Mouse (Mus musculus) gastrocnemius, postnatal 14 days (tissue): Measurements from ENCODE around the gene Cd79b. TPM values are rescaled to one million over a fixed set of nuclear protein-coding genes. Genes with fewer than 3 reads are reported as not detected.

Experiments
- DNase-seq: peaks from one replicate; pipeline ENCODE4 v3.0.0; 2021; ENCODE audit warnings: mixed read lengths
- intact Hi-C: fragments of 180-260 bp; cut with DNase I; formaldehyde crosslinking; loops from one replicate; pipeline ENCODE4 v1.15.1; 2025; ENCODE audit warnings: low total_unique reads
- total RNA-seq, 2 experiments: library from RNA; stranded (reverse); gene quantifications; 2 replicates each; pipeline ENCODE4 v1.2.3; 2021

The Cd79b gene
- total RNA-seq, 2 experiments from 2014 or later, result 1.0 to 1.1 TPM

DNA sequence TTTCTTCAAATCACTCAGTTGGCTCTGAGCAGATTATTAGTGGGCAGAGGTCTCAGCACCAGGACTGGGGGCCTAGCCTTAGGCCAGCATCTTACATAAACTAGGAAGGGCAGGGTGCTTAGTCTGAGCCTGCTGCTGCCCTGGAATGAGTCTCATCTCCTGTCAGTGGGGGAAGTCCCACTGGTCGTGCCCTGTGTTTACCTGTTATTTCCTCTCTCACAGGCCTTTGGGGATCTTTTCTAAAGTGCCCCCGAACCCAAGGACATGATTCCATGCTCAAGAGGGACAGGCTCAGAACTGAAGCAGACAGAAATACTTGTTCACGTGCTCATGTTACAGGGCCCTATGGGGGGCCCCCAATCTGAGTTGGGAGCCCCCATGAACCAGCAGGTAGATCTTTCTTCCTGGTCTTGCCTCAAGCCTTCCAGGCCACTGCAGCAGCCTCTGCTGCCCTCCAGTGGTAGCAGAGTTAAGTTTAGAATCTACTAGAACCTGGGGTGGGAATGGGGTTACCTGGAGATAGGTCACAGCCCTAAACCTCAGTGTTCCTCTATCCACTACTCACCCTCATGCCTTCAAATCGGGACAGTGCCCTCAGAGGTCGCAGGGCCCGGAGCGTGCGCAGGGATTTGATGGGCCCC, 11.1 kb upstream of the Cd79b start:
- DNase-seq, result peak; percentile 55
- intact Hi-C loops, result no loop called here

DNA sequence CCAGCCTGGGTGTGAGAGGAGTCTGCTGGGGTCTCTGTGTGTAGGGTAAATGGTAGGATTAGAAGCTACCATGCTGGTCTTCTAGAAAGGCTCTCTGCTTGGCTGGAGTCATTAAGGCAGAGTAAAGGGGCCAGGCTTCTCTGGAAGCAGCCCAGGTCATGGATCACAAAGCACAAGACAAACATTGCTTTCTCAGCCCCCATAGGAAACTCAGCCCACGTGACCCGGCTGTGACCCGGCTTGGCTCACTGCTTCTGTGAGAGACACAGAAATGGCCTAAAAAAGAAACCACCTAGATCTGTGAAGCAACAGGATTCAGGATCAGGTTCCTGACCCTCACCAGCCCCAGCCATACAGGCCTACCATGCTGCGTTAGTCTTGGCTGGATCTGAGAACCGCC, 10.3 kb upstream of the Cd79b start:
- DNase-seq, result no peak
- intact Hi-C loops, result no loop called here

DNA sequence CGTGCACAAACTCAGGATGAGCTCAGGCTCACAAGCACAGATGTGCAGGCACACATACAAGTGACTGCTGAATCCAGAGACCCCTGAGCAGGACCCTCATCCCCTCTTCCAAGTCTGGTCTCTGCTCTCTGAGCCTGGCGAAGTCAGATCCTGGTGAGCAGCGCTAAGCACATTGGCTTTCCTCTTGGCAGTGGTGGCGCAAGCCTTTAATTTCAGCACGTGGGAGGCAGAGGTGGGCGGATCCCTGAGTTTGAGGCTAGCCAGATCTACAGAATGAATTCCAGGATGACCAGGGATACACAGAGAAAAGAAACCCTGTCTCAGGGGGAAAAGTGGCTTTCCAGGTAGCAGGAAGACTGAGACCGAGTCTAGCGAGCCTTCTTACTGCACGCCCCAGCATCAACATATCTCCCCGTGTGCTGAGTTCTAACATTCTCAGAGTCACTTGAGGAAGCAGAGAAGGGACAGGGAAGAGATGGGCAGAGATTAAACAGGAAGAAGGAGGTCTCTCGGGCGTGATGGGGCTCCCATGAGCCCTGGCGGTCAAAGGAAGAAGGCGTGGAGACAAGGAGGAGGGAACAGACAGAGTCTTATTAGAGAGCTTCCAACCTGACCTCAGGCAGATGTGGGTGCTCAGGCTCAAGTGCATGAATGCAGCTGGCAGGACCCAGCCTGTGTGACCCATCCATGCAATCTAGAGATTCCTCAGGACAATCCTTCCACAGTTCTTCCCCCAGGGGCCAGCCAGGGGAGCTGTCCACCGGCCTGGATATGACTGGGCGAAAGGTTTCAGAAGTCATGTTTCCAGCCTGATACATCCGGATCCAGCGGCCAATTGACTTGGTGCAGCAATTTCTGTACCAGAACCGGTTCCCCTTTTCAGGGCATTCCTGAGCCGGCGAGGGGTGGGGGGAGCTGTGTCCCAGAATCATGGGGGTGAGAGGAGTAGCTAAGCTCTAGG, 4.1 kb upstream of the Cd79b start:
- intact Hi-C loops, result no loop called here
- no peak for DNase-seq

DNA sequence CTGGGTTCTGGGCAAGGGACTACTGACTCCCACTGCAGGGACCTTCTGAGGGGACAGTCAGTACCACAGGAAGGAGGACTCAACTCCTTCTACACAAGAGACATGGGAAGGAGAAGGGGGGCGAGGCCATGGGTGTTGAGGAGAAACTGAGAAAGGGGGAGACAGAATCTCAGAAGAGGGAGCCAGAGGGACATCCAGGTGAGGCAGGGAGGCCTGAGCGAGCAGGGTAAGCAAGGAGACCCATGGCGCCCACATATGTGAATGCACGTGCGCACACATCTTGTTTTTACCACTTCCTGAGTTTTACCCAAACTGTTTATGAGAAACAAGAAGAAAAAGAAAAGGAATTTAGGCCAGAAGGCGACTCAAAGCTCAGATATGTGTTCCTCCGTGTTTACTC, 3.2 kb upstream of the Cd79b start:
- intact Hi-C loops, result no loop called here
- no peak for DNase-seq

DNA sequence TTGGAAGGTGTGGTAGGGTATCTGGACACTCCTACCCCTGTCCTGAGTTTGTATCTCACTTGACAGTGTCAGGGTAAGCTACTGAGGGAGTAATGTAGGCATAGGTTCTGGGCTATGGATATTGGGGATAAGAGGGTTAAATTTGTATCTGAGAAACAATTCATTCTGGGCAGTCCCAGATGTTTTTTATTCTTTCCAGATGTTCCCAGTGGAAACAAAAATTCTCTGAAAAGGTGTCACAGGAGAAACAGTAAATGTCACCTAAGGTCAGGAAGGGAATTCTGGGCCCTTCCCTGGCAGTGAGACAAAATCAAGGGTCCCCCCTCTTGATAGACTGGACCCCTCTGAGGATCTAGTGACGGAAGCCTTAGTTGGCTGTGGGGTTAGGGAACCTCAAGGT, 1.9 kb upstream of the Cd79b start:
- intact Hi-C loops, result no loop called here
- DNase-seq, result no peak

DNA sequence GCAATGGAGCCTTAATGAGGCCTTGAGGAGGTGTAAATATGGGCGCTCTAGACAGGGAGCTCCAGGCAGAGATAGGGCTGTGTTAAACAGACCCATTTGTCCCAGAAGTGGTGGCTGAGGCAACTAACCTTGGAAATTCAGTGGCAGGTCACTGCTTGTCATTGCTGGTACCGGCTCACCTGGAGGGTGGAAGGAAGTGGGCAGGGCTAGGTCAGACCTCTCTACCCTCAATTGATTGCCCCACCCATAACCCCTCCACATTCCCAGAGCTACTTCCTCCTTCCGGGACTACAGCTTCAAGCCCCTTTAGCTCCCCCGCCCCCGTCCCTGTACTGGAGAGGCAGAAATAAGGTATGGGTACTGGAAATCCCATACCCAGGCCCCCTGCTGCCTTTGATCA, 1.0 kb downstream of the Cd79b start:
- intact Hi-C loops, result no loop called here
- no peak for DNase-seq

DNA sequence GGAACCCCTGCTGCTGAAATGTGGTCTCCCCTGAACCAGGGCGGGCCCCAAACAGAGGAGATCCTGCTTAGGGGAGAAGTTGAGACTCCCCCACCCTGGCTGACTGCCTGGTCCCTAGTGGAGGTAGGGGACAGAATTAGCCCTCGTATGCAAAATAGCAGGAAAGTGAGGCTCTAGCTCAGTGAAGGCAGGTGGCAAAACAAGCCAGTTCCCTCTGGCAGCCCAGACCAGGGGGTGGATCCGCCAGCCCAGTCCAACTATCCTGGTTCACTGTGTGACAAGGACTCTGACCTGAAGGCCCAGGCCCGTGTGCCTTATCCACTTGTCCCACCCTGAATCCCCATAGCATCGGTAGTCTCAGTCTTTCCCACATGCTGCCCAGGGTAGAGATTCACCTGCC, 4.4 kb downstream of the Cd79b start:
- intact Hi-C loops, result no loop called here
- no peak for DNase-seq

DNA sequence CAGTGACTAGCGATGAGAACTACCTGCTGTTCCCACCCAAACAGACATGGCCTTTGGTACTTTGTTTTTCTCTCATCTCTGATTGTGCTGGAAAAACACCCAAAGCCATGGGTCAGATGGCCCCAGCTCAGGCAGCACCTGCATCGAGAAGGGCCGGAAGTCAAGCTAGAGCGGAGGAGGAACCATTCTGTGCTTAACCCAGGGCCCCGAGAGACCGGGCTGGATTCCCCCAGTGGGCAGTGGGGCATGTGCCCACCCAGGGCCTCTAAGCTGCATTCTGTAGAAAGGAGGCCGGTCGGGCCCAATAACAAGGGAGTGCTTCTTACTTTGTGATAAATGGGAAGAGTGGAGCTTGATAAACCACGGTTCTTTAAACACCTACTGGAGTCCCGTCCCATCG, 6.4 kb downstream of the Cd79b start:
- intact Hi-C loops, result no loop called here
- DNase-seq, result no peak

DNA sequence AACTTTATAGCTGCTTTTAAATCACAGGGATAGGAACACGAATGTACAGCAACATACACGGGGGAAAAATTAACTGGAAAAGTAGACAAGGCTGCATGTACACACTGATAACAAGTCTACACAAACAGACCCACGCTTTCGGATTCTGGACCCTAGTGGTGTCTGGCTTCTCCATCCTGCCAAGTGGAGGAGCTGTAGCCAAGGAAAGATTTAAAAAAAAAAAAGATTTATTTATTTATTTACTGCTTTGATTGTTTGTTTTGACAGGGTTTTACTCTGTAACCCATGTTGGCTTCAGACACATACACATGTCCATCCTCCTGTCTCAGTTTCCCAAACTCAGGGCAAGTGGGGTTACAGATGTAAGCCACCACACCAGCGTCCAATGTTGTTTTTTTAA, 7.1 kb downstream of the Cd79b start:
- DNase-seq, result no peak
- intact Hi-C loops, result no loop called here

DNA sequence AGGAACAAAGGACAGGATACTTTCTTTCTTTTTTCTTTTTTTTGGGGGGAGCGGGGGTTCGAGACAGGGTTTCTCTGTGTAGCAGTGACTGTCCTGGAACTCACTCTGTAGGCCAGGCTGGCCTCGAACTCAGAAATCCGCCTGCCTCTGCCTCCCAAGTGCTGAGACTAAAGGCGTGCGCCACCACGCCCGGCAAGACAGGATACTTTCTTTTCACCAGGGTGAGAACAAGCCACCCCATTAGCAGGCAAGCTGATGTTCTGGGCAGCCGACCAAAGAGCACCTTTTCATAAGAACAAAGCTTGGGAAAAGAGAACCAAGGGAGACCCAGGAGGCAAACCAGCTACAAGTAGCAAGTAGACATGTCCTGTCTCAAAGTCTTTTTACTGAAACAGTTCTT, 7.8 kb downstream of the Cd79b start:
- intact Hi-C loops, result no loop called here
- DNase-seq, result no peak

DNA sequence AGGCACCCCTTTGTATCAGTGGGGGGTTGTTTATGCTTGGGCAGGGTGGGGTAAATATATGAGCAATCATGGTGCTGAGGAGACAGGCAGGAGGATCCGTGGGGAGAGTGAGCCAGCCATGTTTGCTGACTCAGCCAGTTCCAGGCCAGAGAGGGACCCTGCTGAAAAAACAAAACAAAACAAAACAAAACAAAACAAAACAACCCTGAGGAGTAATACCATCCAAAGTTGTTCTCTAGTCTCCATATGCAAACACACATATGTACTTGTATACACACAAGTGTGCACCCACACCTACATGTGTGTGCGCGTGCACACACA, 8.5 kb downstream of the Cd79b start:
- intact Hi-C loops, result no loop called here

DNA sequence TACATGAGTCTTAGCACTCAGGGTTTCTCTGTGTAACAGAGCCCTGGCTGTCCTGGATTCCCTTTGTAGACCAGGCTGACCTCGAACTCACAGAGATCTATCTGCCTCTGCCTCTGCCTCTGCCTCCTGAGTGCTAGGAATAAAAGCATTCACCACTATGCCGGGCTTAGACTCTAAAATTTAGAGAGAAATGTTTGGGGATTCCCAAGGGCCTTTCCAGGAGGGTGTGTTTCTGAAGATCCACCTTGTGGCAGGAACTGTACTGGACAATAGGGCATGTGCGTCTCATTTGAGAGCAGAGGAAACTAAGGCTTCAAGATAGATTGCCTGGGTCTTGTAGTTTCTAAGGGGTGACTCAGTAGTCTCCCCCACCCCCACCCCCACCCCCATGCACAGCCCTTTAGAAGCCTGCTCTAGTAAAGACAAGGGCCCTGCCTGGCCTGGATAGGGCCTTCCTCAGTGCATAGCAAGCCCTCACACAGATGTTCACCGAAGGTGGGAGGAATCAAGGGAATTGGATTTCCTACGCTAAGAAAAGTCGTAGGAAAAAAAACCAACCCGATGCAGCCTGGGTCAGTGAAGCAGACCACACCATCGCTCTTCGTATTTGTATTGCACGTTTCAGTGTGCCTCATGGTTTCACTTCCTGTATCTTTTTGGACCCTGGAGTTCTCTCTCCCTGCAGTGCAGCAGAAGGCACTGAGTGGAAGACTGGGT, 9.1 kb downstream of the Cd79b start:
- intact Hi-C loops, result no loop called here
- no peak for DNase-seq

More for the DNA sequence above, 8.5 kb downstream of the Cd79b start:
- no peak for DNase-seq

DNA sequence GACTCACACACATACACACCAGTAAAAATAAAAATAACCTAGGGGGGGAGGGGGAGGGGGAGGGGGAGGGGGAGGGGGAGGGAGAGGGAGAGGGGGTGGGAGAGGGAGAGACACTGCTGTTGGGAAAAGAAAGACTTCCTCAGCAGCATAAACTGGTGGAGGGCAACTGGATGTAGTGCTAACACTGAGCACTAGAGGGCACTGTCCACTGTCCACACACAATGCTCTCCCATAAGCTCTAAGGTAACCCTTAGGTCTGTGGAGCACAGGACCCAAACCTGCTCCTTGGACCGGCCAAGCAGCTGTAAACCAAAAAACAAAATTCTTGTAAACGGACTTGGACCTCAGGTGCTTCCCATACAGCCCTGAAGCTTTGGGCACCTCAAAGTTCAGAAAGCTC, 11.9 kb downstream of the Cd79b start:
- intact Hi-C loops, result loop anchor here (2.0 to 5.0 kb wide), 2 partner anchors 64 to 90 kb away; no protein-coding TSS in a partner anchor
- peak; percentile 51 for DNase-seq

DNA sequence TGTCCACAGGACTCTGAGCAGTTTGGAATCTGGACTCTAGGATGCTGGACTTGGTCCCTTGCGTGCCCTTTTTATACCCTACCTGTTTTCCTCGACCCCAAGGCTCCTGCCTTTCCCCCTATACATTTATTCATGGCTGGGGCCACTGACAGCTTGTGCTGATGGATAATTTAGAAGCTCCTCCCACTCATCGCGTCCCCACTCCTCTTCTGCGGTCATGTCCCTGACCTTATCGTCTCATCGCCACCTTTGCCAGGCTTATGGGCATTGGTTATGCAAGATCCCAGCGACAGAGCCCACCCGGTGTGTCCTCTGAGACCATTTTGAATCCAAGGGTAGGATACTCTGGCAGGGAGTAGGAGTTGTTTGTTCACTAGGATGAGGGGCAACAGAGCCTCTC, 12.8 kb downstream of the Cd79b start, which contains the start of gene Gh:
Gene Gh (minus strand): TSS at position 101 of the 400 bp plus-strand sequence.
- no peak for DNase-seq
- intact Hi-C loops, result loop anchor here (2.0 to 5.0 kb wide), 2 partner anchors 65 to 91 kb away; no protein-coding TSS in a partner anchor

DNA sequence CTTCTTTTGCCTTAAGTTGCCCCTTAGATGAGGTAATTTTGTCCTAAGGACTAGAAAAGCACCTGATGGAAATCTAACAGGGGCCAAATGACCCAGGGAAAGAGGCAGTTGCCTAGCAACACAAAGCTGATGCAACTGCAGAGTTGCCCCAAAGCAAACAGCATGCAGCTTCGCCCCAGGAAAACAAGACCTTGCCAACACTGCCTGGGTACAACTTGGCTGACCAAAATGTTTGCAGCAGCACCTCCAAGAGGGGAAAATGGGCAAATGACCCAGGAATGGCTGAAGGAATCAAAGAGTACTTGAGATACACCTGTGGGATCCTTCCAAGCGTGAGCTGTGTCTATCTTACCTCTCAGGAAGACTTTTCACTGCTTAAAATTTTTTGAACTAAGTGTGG, 22.7 kb downstream of the Cd79b start:
- intact Hi-C loops, result no loop called here
- DNase-seq, result no peak

DNA sequence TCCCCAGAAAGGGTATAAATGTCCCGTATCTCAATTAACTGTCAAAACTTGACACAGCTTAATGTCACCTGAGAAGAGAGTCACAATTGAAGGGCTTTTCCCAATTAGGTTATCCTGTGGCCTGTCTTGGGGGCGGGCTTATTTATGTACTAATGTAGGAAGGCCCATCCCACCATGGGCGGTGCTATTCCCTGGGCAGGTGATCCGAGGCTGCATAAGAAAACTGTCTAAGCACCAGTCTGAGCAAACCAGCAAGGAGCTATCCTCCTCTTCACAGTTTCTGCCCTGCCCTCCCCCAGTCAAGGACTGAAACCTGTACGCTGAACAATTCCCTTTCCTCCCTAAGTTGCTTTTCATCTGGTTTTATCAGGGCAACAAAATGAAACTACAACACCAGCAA, 24.2 kb downstream of the Cd79b start:
- intact Hi-C loops, result no loop called here

DNA sequence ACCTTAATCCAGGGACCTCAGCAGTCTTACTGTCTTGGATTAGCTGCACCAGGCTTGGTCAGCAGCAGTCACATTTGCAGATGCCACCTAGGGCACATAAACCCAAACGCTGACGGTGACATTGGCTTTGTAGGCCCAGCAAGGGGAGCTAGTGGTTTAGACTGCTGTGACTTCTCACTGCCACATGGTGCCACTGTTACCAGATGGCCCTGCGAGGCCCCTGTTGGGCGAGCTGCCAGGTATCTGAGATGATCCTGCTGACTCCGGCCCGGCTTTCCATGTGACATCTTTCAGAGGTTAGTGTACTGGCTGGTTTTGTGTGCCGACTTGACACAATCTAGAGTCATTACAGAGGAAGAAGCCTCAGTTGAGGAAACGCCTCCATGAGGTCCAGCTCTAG, 25.2 kb downstream of the Cd79b start:
- peak; percentile 82 for DNase-seq
- intact Hi-C loops, result no loop called here

More for the DNA sequence above, 24.2 kb downstream of the Cd79b start:
- no peak for DNase-seq

DNA sequence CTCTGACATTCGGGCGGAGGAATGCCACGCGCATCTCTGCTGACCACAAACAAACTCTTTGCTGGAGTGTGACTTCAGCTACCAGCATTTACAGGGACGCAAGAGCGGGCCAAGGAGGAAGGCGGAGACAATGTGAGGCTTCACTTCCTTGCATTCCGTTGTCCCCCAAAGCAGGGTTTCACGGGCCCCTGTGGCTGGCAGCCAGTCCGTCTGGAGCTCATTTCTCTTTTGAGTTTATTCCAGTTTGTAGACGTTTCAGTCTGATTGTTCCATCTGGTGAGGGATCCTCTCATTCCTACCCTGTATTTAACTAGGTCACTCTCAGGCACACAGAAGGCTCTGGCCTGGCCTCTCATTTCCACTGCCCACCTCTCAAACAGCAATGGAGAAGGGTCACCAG, 27.6 kb downstream of the Cd79b start:
- intact Hi-C loops, result no loop called here

DNA sequence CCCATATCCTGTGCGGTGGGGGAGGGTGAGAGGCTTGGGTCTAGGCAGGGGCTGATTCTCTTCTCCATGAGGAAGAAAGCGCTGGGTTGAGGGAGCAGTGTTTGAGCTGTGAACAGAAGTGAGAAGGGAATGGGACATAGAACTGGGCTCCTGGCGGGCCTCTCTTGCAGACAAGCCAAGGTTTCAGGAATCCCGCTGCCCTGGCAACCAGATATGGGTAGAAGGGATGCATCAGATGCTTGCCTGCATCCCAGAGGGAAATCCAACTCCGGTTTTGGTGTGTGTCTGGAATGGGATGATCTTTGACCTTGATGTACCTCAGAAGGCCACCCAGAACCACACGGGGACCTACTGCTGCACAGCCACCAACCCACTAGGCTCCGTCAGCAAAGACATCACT, 28.4 kb downstream of the Cd79b start:
- intact Hi-C loops, result no loop called here
- peak; percentile 4 for DNase-seq

More for the DNA sequence above, 27.6 kb downstream of the Cd79b start:
- no peak for DNase-seq

DNA sequence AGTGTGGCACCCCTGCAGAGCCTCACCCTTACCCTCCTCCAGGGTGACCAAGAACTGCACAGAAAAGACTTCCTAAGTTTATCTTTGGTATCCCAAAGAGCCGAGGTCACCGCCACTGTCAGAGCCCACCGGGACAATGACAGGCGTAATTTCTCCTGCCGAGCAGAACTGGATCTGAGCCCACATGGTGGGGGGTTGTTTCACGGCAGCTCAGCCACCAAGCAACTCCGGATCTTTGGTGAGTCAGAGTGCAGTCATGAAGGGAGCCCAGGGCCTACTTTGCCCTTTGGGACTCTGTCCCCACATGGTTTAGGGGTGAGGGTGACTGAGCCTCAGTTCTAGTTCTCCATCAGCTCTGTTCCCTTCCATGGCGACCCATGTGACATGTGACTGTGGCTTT, 30.4 kb downstream of the Cd79b start:
- DNase-seq, result no peak
- intact Hi-C loops, result no loop called here
